ENCODE assay signal across 1 mouse cellular context in the genomic region with DNA sequence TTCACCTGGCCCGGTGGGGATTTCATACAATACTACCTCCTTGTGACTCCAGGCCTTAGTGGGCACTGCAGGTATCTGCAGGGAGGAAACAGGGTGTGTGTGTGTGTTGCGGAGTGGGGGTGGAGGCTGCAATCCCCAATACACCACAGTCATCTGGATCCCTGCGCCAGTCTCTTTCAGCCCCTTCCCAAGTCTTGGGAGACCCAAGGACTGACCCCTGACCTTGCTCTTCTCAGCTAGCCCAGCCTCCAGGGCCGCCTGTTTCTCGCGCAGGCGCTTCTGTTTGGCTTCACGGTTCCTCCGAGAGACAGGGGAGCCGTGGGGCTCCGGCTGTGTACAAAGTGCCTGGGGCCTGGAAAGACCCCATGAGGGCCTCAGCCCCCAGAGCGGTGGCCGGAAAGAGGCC.
A peak's percentile ranks its signal among the peaks of the same experiment; 100 is the strongest.
TF ChIP-seq lines count a peak whose summit lies in the region.

No protein-coding gene starts in this region.

TF ChIP-seq in MEL, 35 proteins besides CTCF, POLR2A, EP300 and RAD21 (continued from another document):
- TF ChIP-seq CHD1 (IDR thresholded peaks at IDR 0.05; ENCODE audit: low read depth, low read length): 0 out of 2 replicates have a peak, but pooled peaks have one; percentile 24
- no peak; the same call in 1 of the 2 replicates for TF ChIP-seq MXI1 (IDR thresholded peaks at IDR 0.05; ENCODE audit: low read depth, low read length)
- TF ChIP-seq SIN3A (IDR thresholded peaks at IDR 0.05; ENCODE audit: low read length): no peak; the same call in 1 of the 2 replicates
- TF ChIP-seq USF1 (IDR thresholded peaks at IDR 0.05; ENCODE audit: low read depth, low read length): no peak
- TF ChIP-seq MAZ (IDR thresholded peaks at IDR 0.05; ENCODE audit: low read depth, low read length): no peak
- no peak for TF ChIP-seq SMC3 (IDR thresholded peaks at IDR 0.05; ENCODE audit: low read depth, low read length)
- TF ChIP-seq TCF12 (IDR thresholded peaks at IDR 0.05; ENCODE audit: low read depth, low read length): no peak
